Mouse (Mus musculus) T-helper 1 cell (primary cell): ENCODE results near the gene Ankdd1a.

ENCODE experiments used
- in situ Hi-C: fragments of 300-600 bp; cut with MboI, MseI; formaldehyde crosslinking; loops from one replicate; pipeline ENCODE4 v1.15.1; 2025; ENCODE audit warnings: high pct_unique_total_duplicates

The Ankdd1a gene

GRCm38 (mm10) chr9:65545635-65546412 lies 25.8 kb upstream of the Ankdd1a start:
- in situ Hi-C loops: no loop called here

- in situ Hi-C loops: no loop called here
Observed at GRCm38 (mm10) chr9:65542111-65542524, 22.1 kb upstream of the Ankdd1a start.

GRCm38 (mm10) chr9:65541126-65542068 lies 21.4 kb upstream of the Ankdd1a start:
- in situ Hi-C loops: no loop called here

GRCm38 (mm10) chr9:65539697-65540096 lies 19.7 kb upstream of the Ankdd1a start:
- in situ Hi-C loops: no loop called here

GRCm38 (mm10) chr9:65537901-65538630 lies 18.1 kb upstream of the Ankdd1a start:
- in situ Hi-C loops: no loop called here

GRCm38 (mm10) chr9:65536491-65536890 lies 16.5 kb upstream of the Ankdd1a start:
- in situ Hi-C loops: no loop called here

- in situ Hi-C loops: no loop called here
Observed at GRCm38 (mm10) chr9:65535789-65536469, 15.9 kb upstream of the Ankdd1a start.

GRCm38 (mm10) chr9:65535191-65535722 lies 15.3 kb upstream of the Ankdd1a start:
- in situ Hi-C loops: no loop called here

GRCm38 (mm10) chr9:65534111-65534510 lies 14.1 kb upstream of the Ankdd1a start:
- in situ Hi-C loops: no loop called here

GRCm38 (mm10) chr9:65532986-65533385 lies 13.0 kb upstream of the Ankdd1a start:
- in situ Hi-C loops: no loop called here

- in situ Hi-C loops: no loop called here
Observed at GRCm38 (mm10) chr9:65531283-65531682, 11.3 kb upstream of the Ankdd1a start.

GRCm38 (mm10) chr9:65529659-65530058 lies 9.7 kb upstream of the Ankdd1a start:
- in situ Hi-C loops: no loop called here

GRCm38 (mm10) chr9:65528417-65529038 lies 8.5 kb upstream of the Ankdd1a start:
- in situ Hi-C loops: no loop called here

- in situ Hi-C loops: no loop called here
Observed at GRCm38 (mm10) chr9:65525445-65526195, 5.6 kb upstream of the Ankdd1a start.

- in situ Hi-C loops: loop anchor here (5.0 kb wide), 1 partner anchor 64 kb away; the partner anchor contains the start of gene Pif1
Observed at GRCm38 (mm10) chr9:65523611-65524364, 3.8 kb upstream of the Ankdd1a start.

GRCm38 (mm10) chr9:65520505-65520876 lies 498 bp upstream of the Ankdd1a start:
- in situ Hi-C loops: loop anchor here (5.0 kb wide), 1 partner anchor 67 kb away; the partner anchor contains the start of gene Pif1

GRCm38 (mm10) chr9:65514851-65515261 lies 5.1 kb downstream of the Ankdd1a start:
- in situ Hi-C loops: no loop called here

- in situ Hi-C loops: no loop called here
Observed at GRCm38 (mm10) chr9:65514431-65514830, 5.6 kb downstream of the Ankdd1a start.

- in situ Hi-C loops: no loop called here
Observed at GRCm38 (mm10) chr9:65512520-65512919, 7.5 kb downstream of the Ankdd1a start.
